Mouse (Mus musculus) stomach, postnatal 0 days (tissue): ENCODE results near the gene Poc1a.

Experiments
- CTCF ChIP-seq: IDR thresholded peaks from 2 replicates; pipeline ENCODE4 v1.5.1; 2016; ENCODE audit warnings: antibody characterized with exemption, low read depth, mild to moderate bottlenecking, moderate library complexity
- EP300 ChIP-seq: optimal IDR thresholded peaks from 2 replicates; pipeline ENCODE3; 2016; ENCODE audit warnings: antibody characterized with exemption

DNA sequence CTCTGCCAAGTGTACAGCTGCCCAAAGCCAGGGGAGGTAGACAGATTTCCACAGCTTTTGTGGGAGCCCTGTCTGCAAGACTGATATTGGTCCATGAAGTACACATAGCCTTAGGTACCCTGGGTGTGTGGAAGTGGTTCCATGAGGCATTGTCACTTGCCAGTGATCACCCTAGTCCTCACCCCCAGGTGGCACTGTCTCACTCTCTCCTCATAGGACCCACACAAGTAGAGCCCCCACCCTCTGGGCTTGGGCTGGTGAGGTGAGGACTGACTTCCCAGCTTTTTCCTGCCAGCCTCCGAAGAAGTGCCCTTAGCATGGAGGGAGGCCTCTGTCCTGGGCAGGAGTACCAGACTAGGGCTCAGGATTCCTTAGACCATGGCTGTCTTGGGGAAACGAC lies 68.2 kb downstream of the Poc1a start:
- peak; percentile 73 for TF ChIP-seq CTCF
- no peak for TF ChIP-seq EP300
